In the genomic region with DNA sequence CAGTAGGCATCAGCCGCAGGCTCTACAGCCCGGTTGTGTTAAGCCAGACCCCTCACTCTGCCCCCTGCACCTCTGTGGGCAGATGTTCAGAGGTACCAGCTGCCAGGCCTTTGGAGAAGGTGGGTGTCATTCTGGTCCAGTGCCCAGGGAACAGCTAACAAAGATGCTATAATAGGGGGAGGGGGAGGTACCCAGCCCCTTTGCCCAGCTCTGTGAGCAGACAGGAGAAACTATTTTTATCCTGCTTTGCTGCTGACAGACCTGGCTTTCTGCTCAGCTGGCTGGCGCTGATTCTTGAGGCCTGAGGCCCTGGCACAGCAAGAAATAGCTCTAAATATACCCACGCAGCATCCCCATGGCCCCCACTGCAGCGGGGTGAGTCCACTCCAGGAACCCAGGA, we compare ENCODE assay signal across 14 mouse cellular contexts. TPM values are rescaled to one million over a fixed set of nuclear protein-coding genes. Genes with fewer than 3 reads are reported as not detected.
DNase-seq lines count a peak whose midpoint lies in the region; ATAC-seq and TF ChIP-seq lines count a peak whose summit lies in the region.
"Had no signal": no experiment of that assay in that cellular context is flagged by ENCODE, and none has a peak within 500 bp of the region (broad histone marks: within the 10 kb centered on the region; RNA-seq: fewer than 3 reads in every experiment).

No protein-coding gene starts in this region.

- intact Hi-C loops in heart, postnatal 14 days (cut with DNase I), result loop anchor here (5.0 kb wide), 1 partner anchor 280 kb away; no protein-coding TSS in a partner anchor

- no peak for ATAC-seq in forebrain, postnatal 0 days
- ATAC-seq in midbrain, embryonic 16.5 days, result no peak

- H3K27ac ChIP-seq in heart, embryonic 10.5 days, result no peak overlapping the region
- no peak overlapping the region for H3K27ac ChIP-seq in forebrain, postnatal 0 days (ENCODE audit: low read depth, low read length)
- H3K27ac ChIP-seq in midbrain, embryonic 16.5 days (ENCODE audit: low read length), result no peak overlapping the region
- H3K27ac ChIP-seq: liver, embryonic 14.5 days had no signal

- DNase-seq in heart, adult 11 months, result peak; percentile 93
- no peak for DNase-seq in heart, embryonic 10.5 days (ENCODE audit: low spot score)
- DNase-seq in forebrain, postnatal 0 days, result no peak
- DNase-seq in heart, postnatal 14 days, result peak; percentile 41 to 54
- DNase-seq in spleen, postnatal 4 days (ENCODE audit: low spot score in 2 of 2), result no peak
- DNase-seq in embryo, embryonic 10.5 days (ENCODE audit: low spot score), result no peak
- DNase-seq in yolk sac, embryonic 10.5 days (ENCODE audit: low spot score), result no peak
- DNase-seq: layer of hippocampus, adult 9-11 months had no signal

- H3K4me3 ChIP-seq in heart, embryonic 10.5 days, result no peak overlapping the region
- H3K4me3 ChIP-seq in forebrain, postnatal 0 days (ENCODE audit: low read depth, low read length), result no peak overlapping the region
- no peak overlapping the region for H3K4me3 ChIP-seq in midbrain, embryonic 16.5 days (ENCODE audit: low read depth, low read length)

- peak overlapping the region; percentile 10 for H3K4me2 ChIP-seq in forebrain, postnatal 0 days (ENCODE audit: low read depth)
- peak overlapping the region; percentile 37; the same call in 1 of the 2 replicates for H3K4me2 ChIP-seq in midbrain, embryonic 16.5 days (ENCODE audit: low read length)

- peaks cover 14% of the 10 kb centered on the region for H3K4me1 ChIP-seq in heart, embryonic 10.5 days
- peaks cover 16% of the 10 kb centered on the region for H3K4me1 ChIP-seq in forebrain, postnatal 0 days (ENCODE audit: insufficient read depth)
- peaks cover 38% of the 10 kb centered on the region for H3K4me1 ChIP-seq in midbrain, embryonic 16.5 days (ENCODE audit: control insufficient read depth, insufficient read depth, low read length)

- TF ChIP-seq CTCF in forebrain, postnatal 0 days (IDR thresholded peaks at IDR 0.05; ENCODE audit: low read depth), result no peak

- H3K9me3 ChIP-seq in heart, embryonic 10.5 days, result no peaks in the 10 kb centered on the region
- H3K9me3 ChIP-seq in forebrain, postnatal 0 days (ENCODE audit: low read length), result no peaks in the 10 kb centered on the region
- no peaks in the 10 kb centered on the region for H3K9me3 ChIP-seq in midbrain, embryonic 16.5 days (replicated peaks; ENCODE audit: control insufficient read depth, low read length, poor library complexity, severe bottlenecking)

- peaks cover 91% of the 10 kb centered on the region for H3K27me3 ChIP-seq in heart, embryonic 10.5 days (ENCODE audit: insufficient read depth, poor library complexity, severe bottlenecking)
- H3K27me3 ChIP-seq in forebrain, postnatal 0 days (ENCODE audit: insufficient read depth, low read length), result no peaks in the 10 kb centered on the region
- H3K27me3 ChIP-seq in midbrain, embryonic 16.5 days (ENCODE audit: control insufficient read depth, insufficient read depth, low read depth, low read length), result no peaks in the 10 kb centered on the region

- WGBS in heart, embryonic 10.5 days, result 70% methylated on average over 5 of the region's 5 CpGs
- 56% methylated on average over 5 of the region's 5 CpGs for WGBS in forebrain, postnatal 0 days
- 69% methylated on average over 5 of the region's 5 CpGs for WGBS in midbrain, embryonic 16.5 days

- H3K36me3 ChIP-seq in heart, embryonic 10.5 days, result no peaks in the 10 kb centered on the region
- peaks cover 16% of the 10 kb centered on the region for H3K36me3 ChIP-seq in forebrain, postnatal 0 days (ENCODE audit: insufficient read depth)
- H3K36me3 ChIP-seq in midbrain, embryonic 16.5 days (ENCODE audit: control insufficient read depth, insufficient read depth, low read length), result no peaks in the 10 kb centered on the region

- H3K9ac ChIP-seq in forebrain, postnatal 0 days, result peak overlapping the region; percentile 4; the same call in 1 of the 2 replicates
- H3K9ac ChIP-seq in midbrain, embryonic 16.5 days (ENCODE audit: low read depth, low read length), result peak overlapping the region; percentile 39
- H3K9ac ChIP-seq: liver, embryonic 14.5 days had no signal

RNA-seq across cellular contexts. Expression of a gene that starts 5.8 kb away (rescaled TPM):
- not detected in 2 replicates for polyA plus RNA-seq in heart, embryonic 10.5 days (2016; fragmentation: Nextera tagmentation; extraction: Ambion mirVana)
- 7.4 and 8.5 TPM in 2 replicates for total RNA-seq in forebrain, postnatal 0 days (2014; rRNA removed)
- 3.7 and 4.3 TPM in 2 replicates for polyA plus RNA-seq in forebrain, postnatal 0 days (2015; fragmentation: Nextera tagmentation; extraction: Ambion mirVana)
- total RNA-seq in heart, postnatal 14 days (2021), result not detected
- polyA plus RNA-seq in midbrain, embryonic 16.5 days (2015; fragmentation: Nextera tagmentation; extraction: Ambion mirVana), result 5.8 and 7.7 TPM in 2 replicates
- total RNA-seq: CH12.LX; hematopoietic stem cell, adult 5-6 weeks; megakaryocyte-erythroid progenitor cell, adult 5-6 weeks had no signal
- polyA plus RNA-seq: spleen, adult 2 months had no signal

RNA-seq across cellular contexts. Expression of a gene that starts 18.2 kb away (rescaled TPM):
- polyA plus RNA-seq in heart, embryonic 10.5 days (2016; fragmentation: Nextera tagmentation; extraction: Ambion mirVana), result 8.1 and 9.1 TPM in 2 replicates
- total RNA-seq in forebrain, postnatal 0 days (2014; rRNA removed), result 18.4 and 27.3 TPM in 2 replicates
- 11.9 and 16.4 TPM in 2 replicates for polyA plus RNA-seq in forebrain, postnatal 0 days (2015; fragmentation: Nextera tagmentation; extraction: Ambion mirVana)
- total RNA-seq in heart, postnatal 14 days (2021), result 10 to 100 TPM in 1 of 2 experiments, 1 to 10 TPM in 1; 9.8 to 11.9 TPM
- 21.8 and 25.4 TPM in 2 replicates for polyA plus RNA-seq in midbrain, embryonic 16.5 days (2015; fragmentation: Nextera tagmentation; extraction: Ambion mirVana)
- total RNA-seq: CH12.LX had no signal

RNA-seq across cellular contexts. Expression of a gene that starts 56.2 kb away (rescaled TPM):
- polyA plus RNA-seq in heart, embryonic 10.5 days (2016; fragmentation: Nextera tagmentation; extraction: Ambion mirVana), result 1.9 and 7.2 TPM in 2 replicates
- total RNA-seq in forebrain, postnatal 0 days (2014; rRNA removed), result 1.6 TPM in 1 of 2 replicates, not detected in the other
- 0.69 and 1.1 TPM in 2 replicates for polyA plus RNA-seq in forebrain, postnatal 0 days (2015; fragmentation: Nextera tagmentation; extraction: Ambion mirVana)
- total RNA-seq in heart, postnatal 14 days (2021), result 10 to 100 TPM; 40.0 to 43.0 TPM
- 0.69 and 1.0 TPM in 2 replicates for polyA plus RNA-seq in midbrain, embryonic 16.5 days (2015; fragmentation: Nextera tagmentation; extraction: Ambion mirVana)
- total RNA-seq: CH12.LX had no signal

Comparison
In these comparisons a context has a peak if more than half of its experiments do, and no peak if none do; other contexts are left out.
1. DNase-seq: peak in heart, adult 11 months (single experiment) and heart, postnatal 14 days (2 of 2); none in heart, embryonic 10.5 days (single experiment), forebrain, postnatal 0 days (single experiment), spleen, postnatal 4 days (0 of 2), embryo, embryonic 10.5 days (single experiment) and yolk sac, embryonic 10.5 days (single experiment).